Mouse (Mus musculus): Measurements from ENCODE around the gene Prr18.
"Not testable (repeated sequence)": the region's sequence is repeated elsewhere in the genome, so short reads cannot be mapped to it uniquely, and the experiment has no call there.

Gene Prr18

DNA sequence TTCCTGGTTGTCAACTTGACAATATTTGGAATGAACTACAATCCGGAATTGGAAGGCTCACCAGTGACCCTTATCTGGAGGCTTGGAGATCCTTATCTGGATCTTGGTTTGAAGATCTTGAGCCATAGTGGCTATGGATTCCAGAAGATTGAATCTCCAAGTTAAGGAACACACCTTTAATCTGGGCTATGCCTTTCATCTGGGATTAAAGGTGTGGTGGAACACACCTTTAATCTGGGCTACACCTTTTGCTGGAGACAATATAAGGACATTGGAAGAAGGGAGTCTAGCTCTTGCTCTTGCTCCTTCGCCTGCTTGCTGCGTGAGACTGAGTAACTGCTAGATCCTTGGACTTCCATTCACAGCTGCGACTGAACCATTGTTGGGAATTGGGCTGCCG lies at the start of gene Prr18:
Prr18 (plus strand) TSS at position 301 of the 400 bp plus-strand sequence.
- not testable (repeated sequence) for DNase-seq

DNA sequence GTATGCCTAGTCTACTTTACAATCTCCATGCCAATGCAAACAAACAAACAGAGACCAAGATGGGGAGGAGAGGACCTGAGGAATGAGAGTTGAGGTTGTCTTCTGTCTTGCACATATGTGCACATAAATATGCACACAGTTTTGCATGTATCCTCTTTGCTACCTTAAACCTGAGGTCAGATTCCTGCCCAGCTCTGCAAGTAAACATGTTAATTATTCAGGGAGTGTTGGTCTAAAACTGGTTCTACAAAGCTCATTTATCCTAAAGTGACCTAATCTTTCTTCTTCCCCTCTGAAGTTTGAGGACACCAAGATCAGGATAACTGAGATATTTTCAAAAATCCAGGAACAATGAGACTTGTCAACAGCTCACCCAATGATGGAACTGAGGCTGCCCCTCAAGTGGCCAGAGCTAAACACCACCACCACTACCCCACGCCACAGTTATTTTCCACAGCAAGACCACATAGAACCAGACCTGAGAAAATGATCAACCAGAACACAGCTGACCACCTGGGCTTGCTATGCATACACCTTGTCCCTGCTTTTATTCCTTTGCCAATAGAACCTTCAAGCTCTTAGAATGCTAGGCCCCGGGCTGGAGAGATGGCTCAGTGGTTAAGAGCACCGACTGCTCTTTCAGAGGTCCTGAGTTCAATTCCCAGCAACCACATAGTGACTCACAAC lies 47.1 kb upstream of the Prr18 start:
- no peak for DNase-seq

DNA sequence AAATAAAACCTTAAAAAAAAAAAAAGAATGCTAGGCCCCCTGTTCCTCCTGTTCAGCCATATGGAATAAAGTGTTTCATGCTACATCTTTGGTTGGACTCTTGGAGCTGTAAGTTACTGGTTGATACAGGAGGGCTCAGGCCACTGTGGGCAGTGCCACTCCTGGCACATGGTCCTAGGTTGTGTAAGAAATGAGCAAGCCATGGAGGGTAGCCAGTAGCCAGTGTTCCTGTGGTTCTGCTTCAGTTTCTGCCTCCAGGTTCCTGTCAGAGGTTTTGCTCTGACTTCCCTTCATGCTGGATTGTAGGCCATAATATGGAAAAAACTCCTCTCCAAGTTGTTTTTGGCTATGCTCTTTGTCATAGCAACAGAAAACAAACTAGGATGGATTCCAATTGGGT lies 46.5 kb upstream of the Prr18 start:
- DNase-seq: no peak

DNA sequence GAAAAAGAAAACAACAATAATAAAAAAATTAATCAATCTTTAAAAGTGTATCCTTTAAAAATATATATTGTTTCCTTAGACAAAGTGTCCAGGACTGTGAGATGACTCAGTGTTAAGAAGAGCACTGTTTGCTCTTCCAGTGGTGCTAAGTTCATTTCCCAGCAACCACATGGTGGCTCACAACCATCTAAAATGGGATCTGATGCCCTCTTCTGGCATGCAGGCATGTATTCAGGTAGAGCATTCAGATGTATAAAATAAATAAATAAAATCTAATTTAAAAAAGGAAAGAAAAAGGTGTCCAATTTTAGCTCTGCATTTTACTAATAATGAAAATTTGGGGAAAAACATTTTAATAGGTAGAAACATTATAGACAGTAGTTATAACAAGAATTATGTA lies 41.4 kb upstream of the Prr18 start:
- no peak for DNase-seq

DNA sequence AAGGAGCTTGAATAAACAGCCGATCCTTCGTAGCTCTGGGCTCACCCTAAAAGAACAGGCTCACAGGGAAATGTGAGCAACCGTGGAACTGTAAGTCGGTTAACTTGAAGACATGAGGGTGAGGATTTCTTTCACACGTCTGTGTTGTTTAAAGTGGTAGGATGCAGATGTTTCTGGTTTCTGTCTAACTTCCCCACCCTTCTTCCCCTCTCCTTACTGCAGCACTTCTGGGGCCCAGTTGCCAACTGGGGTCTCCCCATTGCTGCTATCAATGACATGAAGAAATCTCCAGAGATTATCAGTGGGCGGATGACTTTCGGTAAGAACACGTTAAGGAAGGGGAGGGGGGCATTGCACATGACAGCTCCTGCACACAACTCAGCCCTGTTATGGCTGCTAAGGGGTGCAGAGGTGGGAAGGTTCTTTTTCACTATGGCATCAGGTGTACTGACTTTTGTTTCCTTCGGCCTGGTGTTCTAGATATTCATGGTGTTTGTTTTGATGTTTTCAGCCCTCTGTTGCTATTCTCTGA lies 40.9 kb upstream of the Prr18 start:
- no peak for DNase-seq

DNA sequence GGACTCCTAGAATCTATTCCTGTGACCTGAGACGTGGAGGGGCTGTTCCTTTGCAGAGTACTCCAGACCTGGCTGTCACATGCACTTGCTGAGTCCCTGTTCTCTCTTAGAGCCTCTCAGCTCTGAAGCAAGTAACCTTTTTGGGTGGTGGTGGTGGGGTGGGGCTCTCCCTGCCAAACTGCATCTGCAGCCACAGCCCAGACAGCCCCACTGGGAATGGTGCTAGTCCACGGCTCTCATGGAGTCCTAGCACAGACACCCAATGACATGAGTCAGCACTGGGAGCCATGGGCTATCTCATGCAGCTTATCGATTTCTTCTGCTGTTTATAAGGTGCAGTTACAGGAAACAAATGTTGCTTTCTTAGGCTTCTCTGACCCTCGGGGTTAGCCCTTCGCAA lies 39.5 kb upstream of the Prr18 start:
- DNase-seq: no peak

DNA sequence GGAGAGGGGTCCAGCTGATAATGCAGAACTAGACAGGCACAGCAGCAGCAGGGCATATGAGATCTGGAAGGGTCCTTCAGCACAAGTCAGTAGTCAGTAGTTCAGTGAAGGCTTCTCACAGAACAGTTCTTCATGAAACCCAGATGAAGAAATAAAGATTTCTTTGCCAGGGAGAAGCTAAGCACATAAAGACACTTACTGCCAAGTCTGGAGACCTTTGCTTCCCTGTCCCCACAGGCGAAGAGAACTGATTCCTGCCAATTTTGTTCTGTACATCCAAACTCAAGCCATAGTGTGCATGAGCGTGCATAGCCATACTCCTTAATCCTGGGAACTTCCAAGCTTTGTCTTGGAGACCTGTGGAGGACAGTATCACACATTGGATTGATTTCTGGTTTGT lies 39.0 kb upstream of the Prr18 start:
- DNase-seq: no peak

DNA sequence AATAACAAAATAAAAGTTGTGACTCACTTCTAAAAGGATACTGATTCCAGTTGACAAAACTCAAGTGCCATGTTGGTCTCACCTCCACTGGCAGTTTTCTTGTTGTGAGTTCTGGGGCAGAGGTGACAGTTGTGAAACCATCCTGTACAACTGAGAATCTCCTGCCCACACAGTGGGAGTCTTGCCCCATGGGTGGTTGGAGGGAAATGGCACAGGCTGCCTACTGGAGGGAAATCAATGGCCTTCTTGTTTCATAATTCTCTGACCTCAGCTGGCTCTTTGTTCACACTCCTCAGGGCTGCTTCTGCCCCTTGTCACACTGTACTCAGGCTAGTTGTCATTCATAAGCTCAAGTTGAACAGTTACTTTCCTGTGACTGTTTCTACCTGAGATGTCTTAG lies 37.7 kb upstream of the Prr18 start:
- DNase-seq: no peak

DNA sequence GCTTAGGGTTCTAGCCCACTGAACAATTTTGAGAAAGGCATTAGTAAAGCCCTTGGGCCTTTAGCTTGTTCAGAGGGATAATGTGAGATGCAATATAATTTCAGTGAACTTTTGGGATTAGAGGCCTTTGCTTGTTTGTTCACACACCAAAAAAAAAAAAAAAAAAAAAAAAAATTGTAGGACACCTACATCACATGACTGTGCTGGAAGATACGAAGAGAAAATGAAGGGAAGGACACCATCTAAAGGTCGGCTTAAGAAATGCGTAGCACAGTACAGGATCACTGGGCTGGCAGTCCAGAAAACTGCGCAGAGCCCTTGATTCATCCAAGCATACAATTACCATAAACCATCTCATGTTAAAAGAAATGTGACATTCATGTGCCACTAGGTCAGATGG lies 35.7 kb upstream of the Prr18 start:
- no peak for DNase-seq

DNA sequence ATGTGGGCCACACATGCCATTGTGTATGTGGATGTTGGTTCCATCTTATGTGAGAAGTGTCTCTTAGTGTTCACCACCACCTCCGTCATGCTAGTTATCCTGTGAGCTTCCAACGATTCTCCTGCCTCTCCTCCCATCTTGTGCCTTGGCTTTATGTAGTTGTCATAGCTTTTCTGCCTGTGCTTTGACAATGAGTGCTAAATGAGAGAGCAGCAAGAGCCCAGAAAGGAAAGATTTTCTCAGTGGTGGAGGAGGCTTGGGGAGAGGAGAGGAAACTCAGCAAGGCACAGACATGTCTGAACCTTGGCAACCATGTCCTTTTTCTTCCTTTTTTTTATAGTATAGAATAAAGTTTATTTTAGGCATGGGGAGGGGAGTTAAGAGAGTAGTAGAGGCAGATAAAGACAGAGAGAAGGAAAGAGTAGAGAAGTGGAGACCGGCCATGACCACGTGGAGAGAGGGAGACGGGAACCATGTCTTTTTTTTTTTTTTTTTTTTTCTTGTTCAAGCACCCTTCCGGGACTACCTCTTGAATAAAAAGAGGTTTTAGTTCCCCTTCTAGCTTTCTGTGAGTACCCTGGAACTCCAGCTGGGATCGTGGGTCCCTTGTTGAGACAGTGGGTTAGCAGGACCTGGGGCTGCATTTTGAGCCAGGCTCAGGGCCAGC lies 34.4 kb upstream of the Prr18 start:
- DNase-seq: no peak

DNA sequence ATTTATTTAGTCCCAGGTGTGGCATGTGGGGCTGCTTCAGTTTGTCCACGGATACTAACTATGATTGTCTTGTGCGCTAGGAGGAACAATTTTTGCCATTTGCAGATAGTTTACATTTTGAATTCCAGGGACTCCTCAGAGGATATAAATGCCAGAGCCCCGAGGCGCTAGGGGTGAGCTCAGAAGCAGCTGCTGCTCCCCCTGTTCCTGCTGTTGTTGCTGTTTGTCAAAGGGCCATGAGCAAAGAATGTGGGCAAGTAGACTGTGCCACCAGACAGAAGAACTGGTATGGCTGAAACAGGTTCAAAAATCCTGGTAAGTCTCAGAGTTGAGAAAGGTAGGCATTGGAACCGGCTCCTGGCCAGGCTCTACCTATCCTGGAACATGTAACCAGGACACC lies 33.6 kb upstream of the Prr18 start:
- DNase-seq: no peak

DNA sequence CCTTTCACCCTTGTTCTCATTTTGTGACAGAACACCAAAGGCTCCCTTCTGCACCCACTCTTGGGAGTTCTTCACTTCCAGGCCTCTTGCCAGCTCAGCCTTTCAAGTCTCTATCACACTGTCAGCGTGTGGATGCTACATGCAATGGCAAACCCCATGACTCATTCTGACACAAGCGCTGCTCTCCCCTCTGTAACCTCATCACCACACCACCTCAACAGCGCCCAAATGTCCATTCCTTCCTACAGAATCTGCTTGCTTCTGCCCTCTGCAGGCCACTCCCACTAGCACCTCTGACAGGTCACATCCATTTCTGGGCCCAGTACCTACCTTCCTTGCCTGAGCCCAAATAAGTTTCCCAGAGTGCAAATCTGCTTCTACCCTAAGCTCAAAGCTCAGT lies 31.5 kb upstream of the Prr18 start:
- peak; percentile 5 for DNase-seq

DNA sequence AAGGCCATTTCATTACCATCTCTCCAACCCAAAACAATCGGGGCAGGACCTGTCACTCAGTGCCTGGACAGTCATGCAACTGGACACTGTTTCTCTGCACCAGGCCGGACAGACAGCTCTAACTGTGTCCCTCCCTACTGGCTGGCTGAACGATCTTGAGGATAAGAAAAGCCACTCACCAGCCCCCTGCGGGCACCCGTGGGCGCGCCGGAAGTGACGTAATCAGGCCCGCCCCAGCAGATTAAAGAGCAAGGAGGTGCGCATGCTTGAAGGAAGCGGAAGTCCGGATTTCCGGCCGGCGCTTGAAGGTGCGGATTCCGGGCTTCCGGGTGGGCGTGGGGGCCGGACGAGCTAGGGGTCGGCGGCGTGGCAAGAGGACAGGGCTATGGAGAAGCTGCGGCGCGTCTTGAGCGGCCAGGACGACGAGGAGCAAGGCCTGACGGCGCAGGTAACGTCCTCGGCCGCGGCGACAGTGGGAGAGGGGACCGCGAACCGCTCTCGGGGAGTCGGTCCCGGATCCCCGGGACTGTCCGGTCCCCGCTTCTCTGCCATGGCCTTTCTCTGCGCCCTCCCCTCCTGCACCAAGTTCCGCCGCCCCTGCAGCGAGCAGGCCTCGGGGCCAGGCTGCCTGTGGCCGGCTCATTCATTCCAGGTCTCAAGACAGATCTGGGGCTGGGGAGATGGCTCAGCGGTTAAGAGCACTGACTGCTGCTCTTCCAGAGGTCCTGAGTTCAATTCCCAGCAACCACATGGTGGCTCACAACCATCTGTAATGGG lies 26.2 kb upstream of the Prr18 start, which contains the start of gene Sft2d1:
Sft2d1 (plus strand) TSS at position 265 of the 777 bp plus-strand sequence.
- DNase-seq: peak; percentile 96

DNA sequence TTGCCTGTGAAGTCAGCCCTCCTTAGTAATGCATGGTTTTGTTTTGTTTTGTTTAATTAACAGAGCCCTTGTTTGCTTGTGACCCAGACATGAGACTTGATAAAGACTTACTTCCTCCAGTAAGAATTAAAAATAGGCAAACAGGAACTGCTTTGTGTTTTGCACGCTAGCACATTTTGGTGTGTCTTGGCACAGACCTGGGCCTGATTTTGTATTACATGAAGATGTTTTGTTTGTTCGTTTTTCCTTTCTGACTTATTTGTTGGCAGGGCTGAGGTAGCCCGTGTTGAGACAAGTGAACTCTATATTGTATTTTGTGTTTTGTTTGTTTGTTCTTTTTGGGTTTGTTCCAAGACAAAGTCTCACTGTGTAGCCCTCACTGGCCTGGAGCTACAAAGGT lies 25.5 kb upstream of the Prr18 start:
- no peak for DNase-seq

DNA sequence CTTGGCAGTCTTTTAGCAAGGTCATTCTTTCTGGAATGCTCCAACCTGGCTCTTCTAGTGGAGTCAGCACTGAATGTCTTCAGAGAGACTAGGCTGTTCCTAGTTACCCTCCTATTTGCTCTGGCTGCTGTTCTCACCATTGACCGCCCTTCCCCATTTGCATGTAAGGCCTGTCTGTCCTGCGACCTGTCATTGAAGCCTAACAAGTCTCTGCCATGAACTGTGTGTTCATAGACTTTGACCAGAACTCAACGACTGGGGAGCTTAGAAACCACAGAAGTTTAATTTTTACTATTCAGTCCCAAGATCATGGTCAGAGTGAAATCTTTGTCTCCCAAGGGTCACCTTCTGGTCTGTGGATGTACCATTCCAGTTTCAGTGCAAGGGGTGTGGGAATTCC lies 23.3 kb upstream of the Prr18 start:
- DNase-seq: no peak

DNA sequence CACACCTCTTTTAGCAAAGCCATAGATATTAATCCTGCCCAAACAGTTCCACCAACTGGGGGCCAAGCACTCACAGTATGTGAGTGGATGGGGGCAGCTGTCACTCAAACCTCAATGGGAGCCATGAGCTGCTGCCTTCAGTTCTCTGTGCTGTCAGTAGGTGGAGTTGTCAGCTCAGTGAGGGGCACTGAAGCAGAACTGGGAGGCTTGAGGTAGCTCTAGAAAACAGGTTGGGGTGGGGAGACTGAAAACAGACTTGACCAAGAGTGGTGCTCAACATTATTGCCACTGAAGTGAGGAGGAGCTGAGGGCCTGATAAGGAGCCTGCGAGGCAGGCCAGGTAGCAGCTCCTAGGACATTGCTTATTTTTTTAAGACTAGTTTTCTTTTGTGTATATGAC lies 21.0 kb upstream of the Prr18 start:
- peak; percentile 16 for DNase-seq

DNA sequence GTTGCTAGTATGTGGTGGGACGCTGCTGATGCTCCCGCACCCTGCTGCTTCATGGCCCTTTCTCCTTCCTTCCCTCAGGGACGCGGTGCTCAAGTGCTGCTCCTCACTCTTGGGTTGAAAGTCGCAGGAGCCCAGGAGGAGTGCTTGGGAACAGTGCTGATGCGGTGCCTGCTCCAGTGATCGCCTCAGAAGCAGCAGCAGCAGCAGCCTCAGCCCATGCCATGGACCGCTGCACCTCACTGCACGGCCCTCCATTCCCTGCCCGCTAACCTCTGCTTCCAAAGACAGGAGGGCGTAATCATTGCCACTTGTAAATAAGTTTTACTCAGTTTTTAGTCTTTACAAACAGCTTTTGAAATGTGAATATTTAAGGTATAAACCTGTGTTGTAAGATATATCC lies 10.4 kb upstream of the Prr18 start:
- DNase-seq: not testable (repeated sequence)

DNA sequence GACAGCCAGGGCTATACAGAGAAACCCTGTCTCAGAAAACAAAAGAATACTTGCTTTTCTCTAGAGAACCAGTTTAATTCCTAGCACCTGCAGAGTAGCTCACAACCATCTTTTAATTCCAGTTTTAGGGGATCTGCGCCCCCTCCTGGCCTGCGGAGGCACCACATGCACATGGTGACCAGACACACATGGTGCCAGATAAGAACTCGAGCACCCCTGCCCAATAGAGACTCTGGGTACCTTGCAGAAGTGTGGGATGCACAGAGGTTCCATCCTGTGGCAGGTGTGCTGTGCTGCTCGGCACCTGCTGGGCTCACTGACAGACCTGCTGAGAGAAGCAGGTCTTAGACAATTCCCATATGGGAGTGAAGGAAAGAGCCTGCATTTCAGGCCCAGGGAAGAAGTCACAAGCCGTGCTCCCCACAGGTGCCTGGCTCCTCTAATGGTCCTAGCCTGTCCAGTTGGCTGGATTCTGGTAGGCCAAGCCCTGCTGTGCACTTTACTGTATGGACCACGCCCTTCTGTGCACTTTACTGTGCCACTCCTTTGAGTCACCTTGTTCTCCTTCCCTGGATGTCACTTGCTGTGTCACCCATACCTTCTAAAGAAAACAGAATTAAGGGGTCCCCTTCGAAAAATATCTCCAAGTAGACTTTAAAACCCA lies 8.6 kb upstream of the Prr18 start:
- DNase-seq: no peak

DNA sequence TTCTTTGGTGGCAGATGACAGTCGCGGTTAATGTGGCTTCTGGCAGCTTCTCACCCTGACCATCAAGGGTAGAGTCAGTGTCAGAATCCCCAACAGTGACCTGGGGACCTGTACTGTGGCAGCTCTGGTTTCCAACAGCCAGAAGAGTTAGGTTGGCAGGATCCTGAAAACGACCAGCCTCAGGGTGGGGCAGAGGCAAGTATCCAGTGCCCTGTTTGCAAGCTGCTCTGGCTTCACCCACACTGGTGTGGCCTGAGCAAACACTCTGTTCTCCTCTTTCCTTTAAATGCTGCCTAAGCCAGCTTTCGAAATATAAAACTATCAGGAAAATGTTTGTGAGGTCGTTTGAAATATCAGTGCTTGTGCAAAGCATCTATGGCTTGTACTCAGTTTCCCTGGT lies 6.7 kb upstream of the Prr18 start:
- DNase-seq: no peak

DNA sequence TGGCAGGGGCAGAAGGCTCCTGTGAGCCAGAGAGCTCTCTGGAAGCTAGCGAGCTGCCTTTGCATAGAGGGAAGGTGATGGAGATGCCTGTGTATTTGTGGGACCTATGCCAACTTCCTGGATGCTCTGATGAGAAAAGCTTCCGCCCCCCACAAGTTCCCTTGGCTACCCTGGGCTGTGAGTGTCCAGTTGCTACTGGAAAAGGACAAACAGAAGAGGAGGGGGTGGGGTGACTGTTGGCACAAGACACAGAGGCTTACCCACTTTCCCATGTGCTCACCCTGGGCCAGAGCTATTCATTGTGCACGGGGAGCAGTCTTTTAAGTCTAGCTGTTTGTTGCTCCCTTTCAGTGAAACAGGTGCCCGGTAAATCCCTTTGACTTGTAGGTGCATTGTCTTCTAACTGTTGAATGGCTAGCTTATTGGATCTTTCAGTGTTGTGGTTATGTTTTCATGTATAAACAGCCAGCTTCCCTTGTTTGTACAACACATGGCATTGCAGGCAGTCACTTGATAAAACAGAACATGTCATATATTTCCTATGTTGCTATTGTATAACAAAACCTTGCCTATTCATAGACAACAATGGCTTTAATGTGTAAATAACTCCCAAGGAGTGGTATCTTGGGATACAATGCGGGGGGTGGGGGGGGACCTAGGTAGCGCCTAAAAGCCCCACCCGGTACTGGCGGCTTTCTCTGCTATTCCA lies 2.6 kb downstream of the Prr18 start:
- no peak for DNase-seq

DNA sequence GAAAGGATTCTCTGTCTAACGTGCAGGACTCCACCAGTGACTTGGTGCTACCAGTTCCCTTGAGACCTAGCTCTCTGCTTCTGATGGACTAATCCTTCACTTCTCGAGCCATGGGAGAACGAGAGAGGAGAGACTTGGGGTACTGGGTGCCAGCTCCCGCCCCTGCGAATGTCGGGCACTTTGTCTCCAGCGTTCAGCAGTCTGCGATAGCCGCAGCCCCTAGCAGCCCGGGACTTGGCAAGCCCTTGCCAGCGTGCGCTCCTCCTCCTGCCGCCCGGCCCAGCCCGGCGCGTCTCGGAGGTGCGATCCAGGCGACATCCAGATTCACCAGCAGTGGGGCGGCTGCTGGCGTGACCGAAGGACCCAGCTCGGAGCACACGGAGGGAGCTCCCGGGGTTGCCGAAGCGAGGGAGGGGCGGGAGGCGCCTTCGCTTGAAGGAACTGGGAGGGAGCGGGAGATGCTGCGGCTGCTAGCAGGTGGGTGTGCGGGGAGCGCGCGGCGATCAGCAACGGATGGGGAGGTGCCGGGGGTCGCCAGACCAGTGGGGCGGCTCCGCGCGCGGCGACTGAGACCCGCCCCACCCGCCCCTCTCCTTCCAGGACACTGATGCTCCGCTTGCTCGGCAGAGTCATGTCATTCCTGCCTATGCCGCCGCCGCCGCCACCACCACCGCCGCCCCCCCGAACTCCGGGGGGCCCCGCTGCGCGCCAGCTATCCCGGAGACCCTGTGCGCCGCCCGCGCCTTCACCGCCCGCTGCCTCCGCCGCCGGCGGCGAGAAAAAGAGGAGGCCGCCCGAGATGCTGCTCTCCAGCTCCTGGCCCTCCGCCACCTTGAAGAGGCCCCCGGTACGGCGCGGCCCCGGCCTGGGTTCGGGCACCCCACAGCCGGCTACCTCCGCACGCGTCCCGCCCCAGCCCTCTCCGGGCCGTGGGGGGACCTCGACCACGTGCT lies 3.4 kb downstream of the Prr18 start:
- peak; percentile 51 for DNase-seq

Measured in embryo, embryonic 11 days (tissue).